Mouse (Mus musculus): ENCODE results near the gene Il2ra.

DNA sequence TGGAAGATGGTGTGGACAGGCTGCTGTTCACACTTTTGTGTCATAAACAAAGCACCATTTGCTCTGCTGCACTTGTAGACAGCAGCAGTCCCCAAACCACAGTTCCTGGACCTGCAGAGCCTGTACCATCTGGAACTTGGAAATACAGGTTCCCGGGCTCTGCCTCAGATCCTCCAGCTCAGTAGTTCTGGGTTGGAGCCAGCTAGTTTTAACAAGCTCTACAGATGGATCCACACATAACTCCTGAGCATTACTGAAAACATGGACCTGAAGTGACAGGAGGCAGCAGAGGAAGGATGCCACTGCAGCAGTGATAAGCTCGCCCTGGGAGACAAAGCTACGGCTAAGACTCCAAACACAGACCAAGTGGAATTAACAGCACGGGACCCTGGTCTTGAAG is 71.9 kb downstream of the Il2ra start:
- TF ChIP-seq TCF12 (IDR thresholded peaks at IDR 0.05; ENCODE audit: insufficient read depth, poor library complexity, severe bottlenecking) = no peak
- no peak for TF ChIP-seq POLR2AphosphoS2 (IDR thresholded peaks at IDR 0.05; ENCODE audit: insufficient read length, low read depth)
- TF ChIP-seq POLR2A (IDR thresholded peaks at IDR 0.05; ENCODE audit: insufficient read length, low read depth) = no peak
- TF ChIP-seq USF1 (IDR thresholded peaks at IDR 0.05; ENCODE audit: low read depth) = no peak
- no peak for TF ChIP-seq MAX (IDR thresholded peaks at IDR 0.05; ENCODE audit: low read depth)
- TF ChIP-seq E2F4 (IDR thresholded peaks at IDR 0.05; ENCODE audit: insufficient read depth) = no peak
- no peak for TF ChIP-seq CEBPB (IDR thresholded peaks at IDR 0.05; ENCODE audit: insufficient read depth, poor library complexity, severe bottlenecking)
- no peak for TF ChIP-seq MYOG (IDR thresholded peaks at IDR 0.05; ENCODE audit: control insufficient read depth in 1 of 3, insufficient read depth in 1 of 3, insufficient read length in 2 of 3, low read depth in 2 of 3)
- no peak for TF ChIP-seq TCF3 (IDR thresholded peaks at IDR 0.05; ENCODE audit: insufficient read length, low read depth)
- no peak for TF ChIP-seq MYOD1 (IDR thresholded peaks at IDR 0.05; ENCODE audit: control insufficient read depth in 1 of 3, insufficient read length in 2 of 3, low read depth in 2 of 3)
- TF ChIP-seq REST (IDR thresholded peaks at IDR 0.05; ENCODE audit: insufficient read depth, insufficient read length) = no peak
